Mouse (Mus musculus): ENCODE results near the gene Hoga1.

Gene Hoga1

DNA sequence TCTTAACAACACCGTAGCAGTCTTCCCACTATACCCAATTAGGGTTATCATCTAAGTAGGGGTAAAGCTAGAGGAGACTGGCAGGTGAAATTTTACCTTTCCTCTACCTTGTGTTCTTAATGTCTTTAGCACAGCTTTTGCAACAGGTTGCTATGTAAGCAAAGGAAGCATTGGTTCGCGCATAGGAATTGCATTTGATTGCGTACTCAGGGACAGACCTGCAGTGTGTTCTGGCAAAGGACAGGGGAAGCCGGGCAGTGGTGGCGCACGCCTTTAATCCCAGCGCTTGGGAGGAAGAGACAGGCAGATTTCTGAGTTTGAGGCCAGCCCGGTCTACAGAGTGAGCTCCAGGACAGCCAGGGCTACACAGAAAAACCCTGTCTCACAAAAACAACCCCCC is 72.7 kb downstream of the Hoga1 start:
- in situ Hi-C loops (cut with MboI, MseI) = no loop called here

DNA sequence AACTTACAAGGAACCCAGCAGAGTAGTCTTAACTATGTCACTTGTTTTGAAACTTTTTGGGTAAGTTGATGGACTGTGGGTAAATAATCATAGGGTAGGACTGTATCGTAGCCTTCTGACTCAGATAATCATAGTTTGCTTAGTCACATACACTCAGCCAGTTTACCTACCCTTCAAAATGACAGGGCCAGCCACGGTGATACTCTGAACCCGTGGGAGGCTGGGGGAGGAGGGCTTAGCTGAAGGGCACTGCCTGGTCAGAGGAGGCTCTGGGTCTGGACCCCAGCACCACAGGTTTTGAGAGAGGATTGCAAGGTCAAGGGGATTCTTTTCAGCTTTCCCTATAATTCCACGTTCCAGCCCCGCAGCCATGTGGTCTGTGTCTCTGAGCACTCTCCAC is 73.2 kb downstream of the Hoga1 start:
- in situ Hi-C loops (cut with MboI, MseI) = no loop called here

DNA sequence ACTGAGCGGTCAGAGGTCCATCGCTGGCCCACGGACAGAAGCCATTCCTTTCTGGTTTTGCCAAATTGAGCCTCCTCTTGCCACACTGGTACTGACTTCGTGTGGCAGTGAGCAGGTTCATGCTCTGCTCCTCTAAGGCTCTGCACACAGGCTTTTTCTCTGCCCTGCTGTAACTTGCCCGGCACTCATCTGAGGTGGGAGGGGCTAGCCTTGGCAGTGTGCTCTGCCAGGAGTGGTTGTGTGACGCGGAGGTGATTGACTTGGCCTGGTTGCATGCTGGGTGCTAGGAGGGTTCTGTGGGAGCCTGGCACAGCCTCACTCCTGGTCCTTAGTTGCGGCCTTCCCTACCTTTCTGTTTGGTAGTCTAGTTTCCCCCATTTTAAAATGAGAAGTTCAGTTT is 75.0 kb downstream of the Hoga1 start:
- in situ Hi-C loops (cut with MboI, MseI) = no loop called here

All from T-helper 2 cell (primary cell).